ENCODE assay signal across 8 mouse cellular contexts in genomic region chrX:13072461-13072982, GRCm38 (mm10). TPM values are rescaled to one million over a fixed set of nuclear protein-coding genes. Genes with fewer than 3 reads are reported as not detected.
A peak's percentile ranks its signal among the peaks of the same experiment; 100 is the strongest.
DNase-seq lines count a peak whose midpoint lies in the region; ATAC-seq lines count a peak whose summit lies in the region.

No protein-coding gene starts in this region.

- ATAC-seq in intestine, embryonic 14.5 days (replicated peaks; ENCODE audit: low FRiP score, low TSS enrichment, low read depth), result peak; percentile 32; the same call in 1 of the 2 replicates

- intact Hi-C loops in gastrocnemius, postnatal 14 days (cut with DNase I; ENCODE audit: low total_unique reads), result no loop called here
- intact Hi-C loops in left cerebral cortex, postnatal 36 days (cut with DNase I), result loop anchor here (5.0 to 10.0 kb wide), 3 partner anchors 148 to 310 kb away; partner anchors contain the start of gene Med14

- H3K27ac ChIP-seq in intestine, embryonic 14.5 days (ENCODE audit: low read depth), result peak overlapping the region; percentile 89

- H3K27me3 ChIP-seq in intestine, embryonic 14.5 days (replicated peaks; ENCODE audit: control insufficient read depth, insufficient read depth, low read length), result no peaks in the 10 kb centered on the region; the same call in 1 of the 2 replicates

- H3K9ac ChIP-seq in intestine, embryonic 14.5 days (ENCODE audit: low read length), result peak overlapping the region; percentile 75

- DNase-seq in adrenal gland, adult 18-20 months (ENCODE audit: low spot score in 2 of 2), result peak; percentile 59 to 60
- peak; percentile 76 for DNase-seq in embryo, embryonic 10.5 days (ENCODE audit: low spot score)
- DNase-seq in gastrocnemius, postnatal 14 days, result peak; percentile 77
- DNase-seq in intestine, embryonic 14.5 days (ENCODE audit: low spot score), result peak; percentile 82
- peak; percentile 57 to 67 for DNase-seq in left cerebral cortex, postnatal 36 days (ENCODE audit: low spot score in 2 of 2)
- DNase-seq in mesoderm, embryonic 11.5 days (ENCODE audit: low read depth, low spot score), result peak; percentile 75
- DNase-seq in right cerebral cortex, postnatal 14 days, result peak; percentile 70
- DNase-seq in urinary bladder, postnatal 36 days (ENCODE audit: low spot score in 2 of 2), result peak; percentile 56 to 69

- H3K9me3 ChIP-seq in intestine, embryonic 14.5 days (ENCODE audit: control insufficient read depth, low read length), result no peaks in the 10 kb centered on the region

- H3K36me3 ChIP-seq in intestine, embryonic 14.5 days (ENCODE audit: control insufficient read depth, insufficient read depth, low read length), result no peaks in the 10 kb centered on the region

- 6% methylated on average over 27 of the region's 73 CpGs for WGBS in intestine, embryonic 14.5 days

- H3K4me1 ChIP-seq in intestine, embryonic 14.5 days (replicated peaks; ENCODE audit: control insufficient read depth, insufficient read depth, low read length), result 0 out of 2 replicates have a peak, but pooled peaks cover 4% of the 10 kb centered on the region

- peak overlapping the region; percentile 65 for H3K4me3 ChIP-seq in intestine, embryonic 14.5 days (ENCODE audit: low read depth, low read length)

- peak overlapping the region; percentile 53 for H3K4me2 ChIP-seq in intestine, embryonic 14.5 days (ENCODE audit: low read length)

RNA-seq across cellular contexts. Expression of gene Usp9x, which starts 1.2 kb away (rescaled TPM):
- 100 to 1,000 TPM; 173 to 207 TPM for total RNA-seq in adrenal gland, adult 18-20 months (2021)
- total RNA-seq in gastrocnemius, postnatal 14 days (2021), result 100 to 1,000 TPM; 122 to 125 TPM
- polyA plus RNA-seq in intestine, embryonic 14.5 days (2014; fragmentation: Nextera tagmentation; extraction: Ambion mirVana), result 45.5 and 46.1 TPM in 2 replicates
- 100 to 1,000 TPM; 242 to 245 TPM for total RNA-seq in left cerebral cortex, postnatal 36 days (2021)

Comparison
In these comparisons a context has a peak if more than half of its experiments do, and no peak if none do; other contexts are left out.
1. Peak in every context shown above with its lines: DNase-seq, ATAC-seq, H3K4me3 ChIP-seq and H3K27ac ChIP-seq.